Mouse (Mus musculus): ENCODE data around the gene Iqgap2. TPM values are rescaled to one million over a fixed set of nuclear protein-coding genes. Genes with fewer than 3 reads are reported as not detected.

The Iqgap2 gene
- polyA plus RNA-seq (2012; rRNA removed): 3.5 and 4.2 TPM in 2 replicates

GRCm38 (mm10) chr13:95891491-95891925 lies at the start of gene Iqgap2:
TSS of gene Iqgap2 (minus strand) at chr13:95891922.

DNA sequence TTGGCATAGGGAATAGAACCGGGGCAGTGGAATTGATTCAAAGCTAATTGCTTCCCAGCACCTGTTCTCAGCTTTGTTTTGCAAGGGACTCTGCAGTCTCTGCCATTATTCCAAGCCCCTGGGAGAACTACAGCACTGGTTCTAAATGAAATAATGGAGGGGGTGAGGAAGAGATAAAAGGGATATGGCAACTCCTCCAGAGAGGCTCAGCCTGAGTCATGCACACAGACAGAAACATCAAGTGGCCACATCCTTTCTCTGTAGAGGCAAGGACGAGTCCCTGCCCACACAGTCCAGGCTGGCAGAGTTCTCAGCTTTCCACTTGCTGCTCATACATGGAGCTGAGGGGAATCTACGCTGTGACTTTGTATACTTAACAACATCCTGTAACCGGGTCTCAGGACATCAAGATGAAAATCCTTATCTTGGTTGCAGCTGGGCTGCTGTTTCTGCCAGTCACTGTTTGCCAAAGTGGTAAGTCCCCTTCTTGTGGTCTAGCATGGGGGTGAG lies 195.0 kb downstream of the Iqgap2 start, which contains the start of gene F2rl2:
Gene F2rl2, plus strand, starts transcription at position 200 of the 510 bp plus-strand sequence.

DNA sequence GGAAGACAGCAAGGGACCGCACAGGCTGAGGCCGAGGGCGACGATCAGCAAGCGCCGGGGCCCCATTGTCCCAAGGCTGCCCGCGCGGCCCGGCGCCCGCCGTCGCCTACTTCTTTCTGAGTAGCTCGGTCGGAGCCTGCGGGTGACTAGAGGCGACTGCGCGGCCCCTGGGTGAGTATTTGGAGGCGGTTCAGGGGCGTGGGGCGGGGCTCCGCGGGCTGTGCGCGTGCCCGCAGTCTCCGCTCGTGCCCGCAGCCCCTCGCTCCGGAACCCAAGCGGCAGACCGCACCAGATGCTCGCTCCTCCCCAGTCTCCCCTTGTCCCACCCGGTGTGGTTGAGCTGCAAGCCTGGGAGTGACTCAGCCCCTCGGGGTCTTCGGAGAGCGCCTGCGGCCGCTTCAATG lies 273.4 kb downstream of the Iqgap2 start, which contains the start of gene F2r:
Gene F2r, minus strand, starts transcription at position 179 of the 404 bp plus-strand sequence.

Other genes starting within 250 kb of the Iqgap2 start
- 0.43 and 0.45 TPM in 2 replicates for gene F2rl2, start 195.1 kb downstream of the Iqgap2 start, polyA plus RNA-seq (2012; rRNA removed)
- 2.0 and 2.9 TPM in 2 replicates for gene Gm20075, start 189.5 kb upstream of the Iqgap2 start, polyA plus RNA-seq (2012; rRNA removed)
- not detected in 2 replicates for gene Gm17190, start 190.1 kb upstream of the Iqgap2 start, polyA plus RNA-seq (2012; rRNA removed)
- 8.6 and 10.0 TPM in 2 replicates for gene Sv2c, start 240.7 kb upstream of the Iqgap2 start, polyA plus RNA-seq (2012; rRNA removed)